Mouse (Mus musculus) induced T-regulatory cell, adult 2 months (primary cell): Measurements from ENCODE around the gene Gng7.

Experiments used
- DNase-seq: peaks from one replicate; pipeline ENCODE4 v3.0.0-alpha.2; 2012; ENCODE audit warnings: low read depth

Gng7 gene

DNA sequence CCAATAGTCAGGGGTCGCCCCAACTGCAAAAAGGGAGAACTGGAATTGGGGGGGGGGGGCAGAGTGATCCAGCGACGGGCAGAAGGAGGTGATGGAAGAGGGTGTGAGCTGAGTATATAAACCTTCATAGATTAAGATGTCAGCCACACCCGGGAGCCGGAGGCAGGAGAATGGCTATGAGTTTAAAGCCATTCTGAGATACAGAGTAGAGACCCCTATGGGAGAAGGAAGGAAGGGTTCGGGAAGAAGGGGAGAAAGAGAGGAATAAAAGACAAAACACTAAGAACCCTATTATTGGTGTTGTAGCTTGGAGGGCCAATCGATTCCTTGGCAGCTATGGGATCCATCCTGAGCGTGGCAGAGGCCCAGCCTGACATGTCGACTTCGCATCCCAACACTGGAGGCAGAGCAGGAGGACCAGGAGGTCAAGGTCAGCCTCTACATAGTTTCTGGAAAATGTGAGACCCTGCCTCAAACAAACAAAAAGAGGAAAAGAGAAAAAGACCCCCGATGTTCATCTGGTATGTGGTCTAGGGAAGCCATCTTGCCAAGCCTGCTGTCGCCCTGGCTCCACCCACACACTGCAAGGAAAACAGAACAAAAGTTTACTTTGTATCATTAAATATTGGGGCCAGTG is 11.0 kb upstream of the Gng7 start, which contains the start of gene Diras1:
Gene Diras1 (minus strand): TSS at position 24 of the 637 bp plus-strand sequence.
- no peak for DNase-seq

DNA sequence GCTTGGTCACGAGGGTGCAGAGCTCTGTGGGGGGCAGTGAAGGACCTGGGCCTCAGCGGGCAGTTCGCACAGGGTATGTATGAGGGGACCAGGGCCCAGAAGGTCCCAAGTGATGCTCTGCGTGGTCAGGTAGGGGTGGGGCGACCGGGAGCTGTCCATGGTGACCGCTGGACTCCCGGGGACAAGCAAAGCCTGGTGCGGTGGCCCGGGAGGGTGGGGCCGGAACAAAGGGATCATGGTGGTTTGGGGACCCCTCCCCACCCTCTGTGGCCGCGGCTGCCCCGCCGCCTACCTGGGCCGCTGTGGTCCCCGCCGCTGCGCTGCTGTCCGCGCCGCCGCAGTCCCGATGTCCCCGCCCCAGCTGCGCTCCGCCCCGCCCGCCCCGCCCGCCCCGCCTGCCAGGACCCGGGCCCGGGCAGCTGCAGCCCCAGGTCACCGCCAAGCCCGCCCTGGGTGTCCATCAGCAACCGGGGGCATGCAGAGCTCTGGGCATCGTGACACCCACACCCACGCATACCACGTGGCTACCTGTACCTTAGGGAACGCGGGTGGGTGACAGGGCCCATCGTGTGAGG is 10.4 kb upstream of the Gng7 start:
- DNase-seq: no peak

- DNase-seq: no peak
Observed at GRCm38 (mm10) chr10:81024346-81024937, 9.7 kb upstream of the Gng7 start.

GRCm38 (mm10) chr10:81022744-81023143 is 8.0 kb upstream of the Gng7 start:
- DNase-seq: peak; percentile 62

- DNase-seq: no peak
Observed at GRCm38 (mm10) chr10:81021547-81022110, 6.9 kb upstream of the Gng7 start.

- DNase-seq: no peak
Observed at GRCm38 (mm10) chr10:81020207-81020606, 5.5 kb upstream of the Gng7 start.

GRCm38 (mm10) chr10:81019687-81020086 is 4.9 kb upstream of the Gng7 start:
- DNase-seq: no peak

DNA sequence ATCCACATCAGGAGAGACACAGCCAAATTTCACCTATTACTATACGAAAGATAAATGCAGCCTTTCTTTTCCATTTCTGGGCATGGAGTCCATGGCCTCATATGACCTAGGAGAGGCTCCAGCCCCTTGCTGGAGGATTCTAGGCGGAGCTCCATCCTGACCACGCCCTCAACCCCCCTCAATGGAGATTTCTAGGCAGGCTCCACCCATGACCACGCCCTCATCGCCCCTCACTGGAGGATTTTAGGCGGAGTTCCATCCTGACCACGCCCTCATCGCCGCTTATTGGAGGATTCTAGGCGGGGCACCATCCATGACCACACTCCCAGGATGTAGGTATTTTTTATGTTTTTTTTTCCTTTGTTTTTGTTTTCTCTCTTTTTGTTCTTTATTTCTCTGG is 3.6 kb upstream of the Gng7 start:
- DNase-seq: peak; percentile 59

DNA sequence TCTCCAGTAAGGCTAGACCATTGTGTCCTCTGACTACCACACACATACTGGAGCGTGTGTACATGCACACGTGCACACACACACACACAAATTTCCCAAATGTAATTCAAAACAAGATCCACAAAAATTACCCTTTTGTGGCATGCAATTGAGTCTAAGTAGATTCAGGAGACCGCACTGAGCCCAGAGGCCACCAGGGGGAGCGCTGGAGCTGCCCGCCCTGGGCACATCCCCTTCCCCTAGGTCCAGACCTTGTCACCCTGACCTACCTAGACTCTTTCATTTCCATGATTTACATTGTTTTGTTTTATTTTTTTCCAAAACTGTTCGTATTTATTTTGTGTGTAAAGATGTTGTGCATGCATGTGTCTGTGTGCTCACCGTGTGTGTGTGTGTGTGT is 1.9 kb upstream of the Gng7 start:
- peak; percentile 82 for DNase-seq

DNA sequence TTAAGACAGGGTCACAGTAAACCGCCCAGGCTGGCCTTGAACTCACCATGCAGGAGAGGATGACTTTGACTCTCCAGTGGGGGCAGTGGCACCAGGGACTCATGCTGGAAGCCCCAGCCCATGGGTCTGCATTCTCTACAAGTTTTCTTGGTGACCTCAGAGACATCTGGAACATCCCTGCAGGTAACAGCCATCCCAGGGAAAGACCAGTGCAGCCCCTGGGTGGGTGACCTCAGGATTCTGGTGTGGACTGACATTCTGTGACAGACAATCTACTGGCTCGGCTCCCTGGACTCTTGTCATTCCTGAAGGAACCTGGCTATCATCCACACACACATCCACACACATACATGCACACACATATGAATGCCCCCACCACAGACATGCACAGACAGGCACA is 921 bp upstream of the Gng7 start:
- no peak for DNase-seq

- DNase-seq: no peak
Observed at GRCm38 (mm10) chr10:81010851-81011250, 3.9 kb downstream of the Gng7 start.

DNA sequence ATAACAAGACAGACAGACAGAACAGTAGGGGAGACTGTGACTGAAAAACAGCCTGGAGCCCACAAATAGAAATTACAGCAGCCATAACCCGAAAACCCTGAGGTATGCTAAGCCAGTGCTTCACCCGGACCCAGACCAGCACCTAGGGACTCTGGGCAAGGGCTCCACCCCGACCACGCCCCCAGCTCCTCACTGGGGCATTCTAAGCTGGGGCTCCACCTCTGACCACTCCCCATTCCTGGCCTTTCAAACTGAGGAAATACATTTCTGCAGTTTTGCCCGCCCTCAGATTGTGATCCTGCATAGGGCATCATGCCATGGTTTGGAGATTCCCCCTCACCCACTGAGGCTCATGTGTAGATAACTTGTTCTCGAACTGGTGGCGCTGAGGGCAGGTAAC is 7.5 kb downstream of the Gng7 start:
- DNase-seq: no peak

DNA sequence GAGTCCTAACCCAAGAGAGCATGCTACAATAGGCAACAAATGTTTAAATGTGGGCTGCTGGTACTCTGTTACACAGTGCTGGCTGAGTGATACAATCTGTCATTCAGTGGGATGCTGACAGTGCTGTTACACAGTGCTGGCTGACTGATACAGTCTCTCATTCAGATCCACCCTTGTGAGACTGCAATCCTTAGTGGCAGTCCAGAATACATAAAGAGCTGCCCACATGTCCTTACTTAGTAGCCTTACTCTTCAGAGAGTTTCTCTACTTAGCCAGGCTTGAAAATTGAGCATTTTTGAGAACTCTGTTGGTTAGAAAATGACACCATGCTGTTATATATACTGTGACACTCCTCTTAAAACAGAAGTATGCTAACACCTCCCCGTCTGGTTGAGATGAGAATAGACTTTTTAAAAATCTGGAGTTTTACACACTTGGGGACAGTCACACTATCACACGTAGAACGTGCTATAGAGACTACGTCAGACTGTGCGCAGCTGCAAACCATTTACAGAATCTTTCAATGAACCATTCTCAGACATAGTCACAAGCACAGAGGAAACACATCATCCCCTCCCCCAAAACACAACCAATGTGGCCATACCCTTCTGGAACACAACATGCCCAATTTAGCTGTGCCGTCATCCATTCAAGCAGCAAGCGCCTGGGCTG is 8.6 kb downstream of the Gng7 start:
- no peak for DNase-seq

DNA sequence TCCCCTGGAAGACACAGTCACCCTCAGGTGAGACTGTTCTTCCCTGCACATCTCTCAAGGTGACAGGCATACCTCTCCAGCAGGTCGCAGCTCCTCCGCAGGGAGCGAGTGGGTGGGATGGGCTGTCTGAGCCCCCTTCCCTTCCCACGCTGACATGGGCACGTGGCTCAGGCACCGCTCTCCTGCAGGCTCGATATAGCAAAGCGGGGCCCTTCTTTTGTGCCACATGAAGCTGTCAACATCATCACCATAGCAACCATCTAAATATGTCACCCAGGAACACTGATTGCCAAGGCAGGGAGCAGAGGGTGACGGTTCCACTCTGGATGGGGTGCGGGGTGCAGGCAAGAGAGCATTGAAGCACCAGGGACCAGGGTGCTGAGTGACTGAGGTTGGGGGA is 13.6 kb downstream of the Gng7 start:
- DNase-seq: peak; percentile 35

GRCm38 (mm10) chr10:81000197-81001062 is 14.3 kb downstream of the Gng7 start:
- DNase-seq: peak; percentile 53

DNA sequence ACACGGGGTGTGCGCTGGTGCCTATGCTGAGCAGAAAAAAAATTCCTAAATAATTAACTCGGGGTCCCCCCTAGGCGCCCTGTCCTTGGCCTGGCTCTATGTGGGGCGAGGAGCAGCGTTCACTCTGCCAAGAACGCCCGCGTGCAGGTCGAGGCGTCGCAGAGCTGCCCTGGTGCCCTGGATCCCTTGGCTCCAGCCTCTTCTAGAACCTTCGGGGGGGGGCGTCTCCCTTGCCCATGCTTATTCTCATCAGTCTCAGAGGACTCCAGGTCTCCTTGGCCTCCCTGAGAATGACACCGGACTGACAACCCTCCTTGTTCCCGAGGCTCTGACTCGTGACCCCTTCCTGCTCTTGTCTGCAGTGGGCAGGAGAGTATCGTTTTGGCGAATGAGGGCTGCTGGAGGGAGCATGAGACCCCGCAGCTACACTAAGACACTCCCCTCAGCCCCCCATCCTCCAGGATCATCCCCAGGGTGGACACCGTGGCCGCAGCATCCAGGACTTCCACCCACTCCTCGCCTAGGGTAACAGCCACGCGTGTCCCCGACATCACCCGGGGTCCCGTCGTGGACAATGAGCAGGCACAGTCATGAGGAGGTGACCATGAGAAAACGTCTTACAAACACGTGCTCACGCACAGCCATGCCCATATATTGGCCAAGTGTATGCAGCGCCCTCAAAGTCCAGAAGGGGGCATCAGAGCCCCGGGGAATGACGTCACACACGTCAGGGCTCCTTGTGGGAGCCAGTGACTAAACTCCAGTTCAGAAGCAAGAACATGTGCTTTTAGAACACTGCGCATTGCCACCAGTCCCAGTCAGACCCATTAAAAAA is 15.2 kb downstream of the Gng7 start:
- peak; percentile 93 for DNase-seq

DNA sequence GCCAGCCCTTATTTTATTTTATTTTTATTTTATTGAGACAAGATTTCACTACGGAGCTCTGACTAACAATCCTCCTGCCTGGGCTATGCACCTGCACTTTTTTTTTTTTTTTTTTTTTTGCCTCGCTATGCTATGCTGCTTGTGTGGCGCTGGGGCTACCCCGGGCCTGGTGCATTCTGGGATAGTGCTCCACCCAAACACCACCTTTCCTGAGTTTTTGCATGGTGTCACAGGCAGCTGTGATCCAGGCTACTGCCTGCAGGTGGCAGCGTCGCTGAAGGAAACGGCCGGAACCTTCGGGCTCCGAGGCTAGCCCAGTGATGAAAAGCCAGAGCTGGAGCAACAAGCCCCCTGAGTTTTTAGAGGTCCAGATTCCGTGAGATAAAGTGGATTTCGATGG is 16.0 kb downstream of the Gng7 start:
- DNase-seq: peak; percentile 80

GRCm38 (mm10) chr10:80998021-80998420 is 16.7 kb downstream of the Gng7 start:
- DNase-seq: no peak

- DNase-seq: peak; percentile 59
Observed at GRCm38 (mm10) chr10:80997332-80997731, 17.4 kb downstream of the Gng7 start.

- no peak for DNase-seq
Observed at GRCm38 (mm10) chr10:80996501-80996900, 18.2 kb downstream of the Gng7 start.

DNA sequence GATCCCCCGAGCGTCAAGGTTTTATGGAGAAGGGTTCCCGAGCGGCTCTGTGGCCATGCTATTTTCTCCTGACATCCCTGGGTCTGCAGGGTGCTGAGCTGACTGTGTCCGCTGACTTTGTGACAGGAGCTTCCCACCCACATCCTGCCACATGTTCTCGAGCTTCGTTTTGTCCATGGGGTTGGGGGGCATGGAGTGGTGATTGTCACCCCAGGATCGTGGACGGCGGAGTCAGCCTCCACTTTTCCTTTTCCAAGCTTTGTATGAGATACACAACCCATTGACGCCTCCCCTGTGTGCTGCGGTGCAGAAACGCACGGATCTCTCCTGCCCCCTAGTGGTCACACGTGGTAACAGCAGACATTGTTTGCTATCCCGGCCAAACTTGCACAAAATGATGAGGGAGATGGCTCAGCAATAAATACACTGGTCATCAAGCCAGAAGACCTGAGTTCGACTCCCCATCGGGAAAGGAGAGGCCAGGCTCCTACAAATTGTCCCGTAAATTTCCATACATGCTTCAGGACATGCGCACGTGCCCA is 19.6 kb downstream of the Gng7 start:
- DNase-seq: peak; percentile 88
